Mouse (Mus musculus) heart, embryonic 13.5 days (tissue): ENCODE measurements around the gene Nr4a3. TPM values are rescaled to one million over a fixed set of nuclear protein-coding genes. Genes with fewer than 3 reads are reported as not detected.

ENCODE experiments used
- ATAC-seq: fragments of 200-750 bp; cut with Nextera tagmentation; 2 replicates; pipeline ENCODE4 v1.8.0; 2017; ENCODE audit warnings: moderate TSS enrichment; ENCODE audit not compliant: insufficient number of reproducible peaks, low FRiP score, low TSS enrichment; ENCODE audit errors: extremely low read depth
- H3K27ac ChIP-seq: fragments of 300-500 bp; sonication (generic); replicated peaks from 2 replicates; pipeline ENCODE4 v1.5.1; 2015; ENCODE audit warnings: moderate library complexity, mild to moderate bottlenecking, inconsistent platforms
- H3K27me3 ChIP-seq: fragments of 300-500 bp; sonication (generic); replicated peaks from 2 replicates; pipeline ENCODE4 v1.6.1; 2015; ENCODE audit warnings: mild to moderate bottlenecking, inconsistent platforms
- H3K36me3 ChIP-seq: fragments of 300-500 bp; sonication (generic); 2 replicates; pipeline ENCODE4 v1.6.1; 2015; ENCODE audit warnings: mild to moderate bottlenecking, inconsistent platforms
- H3K4me1 ChIP-seq: fragments of 300-500 bp; sonication (generic); 2 replicates; pipeline ENCODE4 v1.6.1; 2015; ENCODE audit warnings: inconsistent platforms
- H3K4me2 ChIP-seq: fragments of 300-500 bp; sonication (generic); 2 replicates; pipeline ENCODE4 v1.6.1; 2015; ENCODE audit warnings: inconsistent platforms, mild to moderate bottlenecking, moderate library complexity
- H3K4me3 ChIP-seq: fragments of 300-500 bp; sonication (generic); 2 replicates; pipeline ENCODE4 v1.5.1; 2015; ENCODE audit warnings: moderate library complexity, mild to moderate bottlenecking, inconsistent platforms
- H3K9ac ChIP-seq: fragments of 300-500 bp; sonication (generic); 2 replicates; pipeline ENCODE4 v1.6.1; 2015; ENCODE audit warnings: inconsistent platforms, mild to moderate bottlenecking, moderate library complexity
- H3K9me3 ChIP-seq: fragments of 300-500 bp; sonication (generic); 2 replicates; pipeline ENCODE4 v1.6.1; 2016; ENCODE audit warnings: inconsistent platforms
- WGBS: fragments of 180-500 bp; shearing (Covaris S2); methylation state at CpG from one replicate; pipeline ENCODE4 v1.1.7; 2015; ENCODE audit warnings: mixed read lengths; 5-methylcytosine and 5-hydroxymethylcytosine counted together
- polyA plus RNA-seq: library from polyadenylated mRNA; unstranded; fragments of >200 nt; fragmentation: Nextera tagmentation; extraction: Ambion mirVana; gene quantifications from 2 replicates; pipeline ENCODE4 v1.2.1, GENCODE M21; 2015

Nr4a3 gene
- polyA plus RNA-seq = 0.18 and 0.28 TPM in 2 replicates

- WGBS = 0% methylated on average over 50 of the region's 54 CpGs
Measured at GRCm38 (mm10) chr4:48044491-48045211, at the start of gene Nr4a3. Nr4a3 (plus strand) TSS chr4:48045153.

GRCm38 (mm10) chr4:48002969-48003368 lies 42.0 kb upstream of the Nr4a3 start:
- Histone ChIP-seq H3K9ac (no peak overlapping the region), H3K4me3 (no peak overlapping the region), H3K4me2 (no peak overlapping the region), H3K27ac (no peak overlapping the region), H3K36me3 (no peaks in the 10 kb centered on the region), H3K27me3 (no peaks in the 10 kb centered on the region), H3K4me1 (no peaks in the 10 kb centered on the region), H3K9me3 (no peaks in the 10 kb centered on the region)
- WGBS = 75% methylated on average over 4 of the region's 4 CpGs
- no peak for ATAC-seq

More at GRCm38 (mm10) chr4:48044491-48045211, at the start of gene Nr4a3:
- peaks cover 44% of the 10 kb centered on the region for H3K4me1 ChIP-seq
- no peaks in the 10 kb centered on the region for H3K36me3 ChIP-seq
- no peaks in the 10 kb centered on the region for H3K9me3 ChIP-seq
- ATAC-seq = peak; percentile 58
- H3K27ac ChIP-seq = peak within 1 kb of the TSS; percentile 98
- peaks cover 42% of the 10 kb centered on the region for H3K27me3 ChIP-seq
- H3K4me2 ChIP-seq = peak within 1 kb of the TSS; percentile 91
- H3K4me3 ChIP-seq = peak within 1 kb of the TSS; percentile 68
- H3K9ac ChIP-seq = peak within 1 kb of the TSS; percentile 86

DNA sequence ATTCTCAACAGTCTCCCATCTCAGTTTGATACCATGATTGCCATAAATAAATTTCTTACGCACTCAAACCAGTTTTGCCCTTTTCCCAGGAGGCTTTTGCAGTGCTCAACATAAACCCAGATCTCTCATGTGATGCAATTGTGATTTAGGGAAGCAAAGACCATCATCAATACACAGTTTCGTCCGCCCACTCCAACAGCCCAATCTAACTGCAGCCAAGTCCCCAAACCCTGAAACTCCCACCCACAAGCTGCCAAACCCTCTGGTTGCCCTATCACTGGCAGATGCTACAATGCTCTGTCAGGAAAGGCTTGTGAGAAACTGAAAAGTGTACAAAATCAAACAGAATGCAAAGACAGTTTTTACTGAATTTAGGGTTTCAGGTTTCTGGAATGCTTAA lies 41.5 kb upstream of the Nr4a3 start:
- no peaks in the 10 kb centered on the region for H3K4me1 ChIP-seq
- ATAC-seq = no peak
- WGBS = 85% methylated on average over 3 of the region's 3 CpGs
- no peaks in the 10 kb centered on the region for H3K9me3 ChIP-seq
- H3K27me3 ChIP-seq = no peaks in the 10 kb centered on the region
- H3K4me3 ChIP-seq = no peak overlapping the region
- H3K36me3 ChIP-seq = no peaks in the 10 kb centered on the region
- no peak overlapping the region for H3K27ac ChIP-seq
- H3K4me2 ChIP-seq = no peak overlapping the region
- H3K9ac ChIP-seq = no peak overlapping the region

DNA sequence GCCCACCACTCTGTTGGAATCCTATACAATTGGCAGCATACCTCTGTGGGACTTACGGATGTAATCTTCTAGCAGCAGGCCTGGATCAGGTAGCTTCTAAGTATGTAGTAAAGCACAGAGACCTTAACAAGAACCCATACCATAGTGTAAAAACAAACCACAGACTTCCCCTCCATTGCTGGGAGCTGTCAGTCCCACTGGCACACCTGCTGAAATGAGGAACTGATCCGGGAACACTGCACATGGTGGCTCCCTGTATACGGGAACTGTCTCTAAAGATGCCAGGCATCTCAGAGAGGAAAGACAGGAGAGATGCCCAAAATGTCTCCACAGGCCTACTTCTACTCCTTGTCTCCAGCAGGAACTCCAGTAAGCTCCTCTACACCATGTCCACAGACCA lies 38.6 kb upstream of the Nr4a3 start:
- Histone ChIP-seq H3K4me3 (no peak overlapping the region), H3K4me2 (no peak overlapping the region), H3K36me3 (no peaks in the 10 kb centered on the region), H3K4me1 (no peaks in the 10 kb centered on the region), H3K27me3 (no peaks in the 10 kb centered on the region), H3K9ac (no peak overlapping the region), H3K27ac (no peak overlapping the region), H3K9me3 (no peaks in the 10 kb centered on the region)
- WGBS = 75% methylated on average over 3 of the region's 3 CpGs
- no peak for ATAC-seq

DNA sequence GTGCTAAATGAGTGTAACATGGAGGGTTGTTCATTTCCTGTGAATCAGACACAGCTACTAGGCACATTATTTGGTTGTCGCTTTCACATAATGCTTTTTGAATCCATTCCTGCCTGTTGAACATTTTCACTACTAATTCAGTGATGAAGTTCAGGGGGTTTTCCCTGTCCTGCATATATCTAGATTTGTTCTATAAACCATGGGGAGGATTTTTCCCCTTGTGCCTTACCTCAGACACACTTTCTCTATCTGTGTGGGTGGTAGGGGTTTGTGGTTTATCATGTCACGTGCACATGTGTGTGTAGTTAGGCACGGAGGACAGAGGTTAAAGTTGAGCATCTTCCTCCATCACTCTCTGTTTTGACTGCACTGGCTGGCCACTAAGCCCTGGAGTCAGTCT lies 32.7 kb upstream of the Nr4a3 start:
- Histone ChIP-seq H3K4me3 (no peak overlapping the region), H3K4me1 (no peaks in the 10 kb centered on the region), H3K27me3 (no peaks in the 10 kb centered on the region), H3K9me3 (no peaks in the 10 kb centered on the region), H3K36me3 (no peaks in the 10 kb centered on the region), H3K9ac (no peak overlapping the region), H3K4me2 (no peak overlapping the region), H3K27ac (no peak overlapping the region)
- WGBS = 83% methylated on average over 3 of the region's 3 CpGs
- ATAC-seq = no peak

- H3K9ac ChIP-seq = no peak overlapping the region
- no peaks in the 10 kb centered on the region for H3K4me1 ChIP-seq
- no peak overlapping the region for H3K4me3 ChIP-seq
- no peak overlapping the region for H3K27ac ChIP-seq
- no peak overlapping the region for H3K4me2 ChIP-seq
- H3K36me3 ChIP-seq = peaks cover 5% of the 10 kb centered on the region
- WGBS = 62% methylated on average over 3 of the region's 3 CpGs
- no peaks in the 10 kb centered on the region for H3K27me3 ChIP-seq
- ATAC-seq = no peak
- no peaks in the 10 kb centered on the region for H3K9me3 ChIP-seq
Measured at GRCm38 (mm10) chr4:48022966-48023365, 22.0 kb upstream of the Nr4a3 start.

- ATAC-seq = no peak
- Histone ChIP-seq H3K27ac (no peak overlapping the region), H3K4me2 (no peak overlapping the region), H3K27me3 (no peaks in the 10 kb centered on the region), H3K4me3 (no peak overlapping the region), H3K9me3 (no peaks in the 10 kb centered on the region), H3K36me3 (peaks cover 7% of the 10 kb centered on the region), H3K4me1 (no peaks in the 10 kb centered on the region), H3K9ac (no peak overlapping the region)
- 66% methylated on average over 24 of the region's 24 CpGs for WGBS
Measured at GRCm38 (mm10) chr4:48029652-48030051, 15.3 kb upstream of the Nr4a3 start.

DNA sequence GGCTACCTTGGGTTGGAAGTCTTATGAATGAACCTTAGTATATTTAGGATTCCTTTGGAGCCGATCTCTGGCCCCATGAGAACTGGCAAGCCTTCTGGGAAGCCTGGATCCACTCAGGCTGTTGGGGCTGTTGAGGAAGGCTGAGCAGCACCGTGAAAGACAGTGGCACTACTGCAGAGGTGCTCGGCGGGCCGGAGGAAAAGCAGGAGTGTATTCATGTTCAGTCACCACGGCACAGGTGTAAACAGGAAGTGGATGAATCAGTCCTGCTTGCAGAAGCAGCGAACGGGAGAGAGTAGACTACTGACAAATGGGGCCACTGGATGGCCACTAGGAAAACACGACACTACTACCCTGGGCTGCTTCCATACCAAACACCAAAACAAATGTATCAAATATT lies 10.7 kb upstream of the Nr4a3 start:
- Histone ChIP-seq H3K36me3 (no peaks in the 10 kb centered on the region), H3K4me3 (no peak overlapping the region), H3K4me2 (no peak overlapping the region), H3K9ac (no peak overlapping the region), H3K4me1 (0 out of 2 replicates have a peak, but pooled peaks cover 2% of the 10 kb centered on the region), H3K27ac (no peak overlapping the region), H3K27me3 (no peaks in the 10 kb centered on the region), H3K9me3 (no peaks in the 10 kb centered on the region)
- ATAC-seq = no peak
- WGBS = 68% methylated on average over 9 of the region's 9 CpGs

DNA sequence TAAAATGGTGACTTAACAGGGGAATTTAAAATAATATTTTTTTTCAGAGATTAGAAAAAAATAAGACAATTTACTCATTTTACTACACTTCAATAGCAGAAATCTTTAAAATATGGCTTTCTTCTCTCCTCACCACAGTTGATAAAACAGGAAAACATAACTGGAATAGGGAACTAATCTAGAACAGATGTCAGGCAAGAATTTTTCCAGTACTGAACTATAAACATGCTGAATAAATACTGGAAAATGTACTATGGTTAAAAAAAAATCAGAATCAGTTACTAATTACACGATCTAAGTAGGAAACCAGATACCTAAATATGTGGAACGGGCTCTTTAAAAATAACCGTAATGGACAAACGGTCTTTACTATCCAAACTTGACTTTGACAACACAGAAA lies 7.3 kb upstream of the Nr4a3 start:
- no peaks in the 10 kb centered on the region for H3K36me3 ChIP-seq
- no peak overlapping the region for H3K4me3 ChIP-seq
- no peaks in the 10 kb centered on the region for H3K27me3 ChIP-seq
- H3K9ac ChIP-seq = no peak overlapping the region
- H3K27ac ChIP-seq = no peak overlapping the region
- H3K4me2 ChIP-seq = no peak overlapping the region
- H3K9me3 ChIP-seq = no peaks in the 10 kb centered on the region
- 69% methylated on average over 4 of the region's 4 CpGs for WGBS
- no peak for ATAC-seq
- H3K4me1 ChIP-seq = peaks cover 9% of the 10 kb centered on the region

- H3K36me3 ChIP-seq = no peaks in the 10 kb centered on the region
- H3K4me3 ChIP-seq = no peak overlapping the region
- no peak for ATAC-seq
Measured at GRCm38 (mm10) chr4:48038847-48039246, 6.1 kb upstream of the Nr4a3 start.

GRCm38 (mm10) chr4:48039736-48040135 lies 5.2 kb upstream of the Nr4a3 start:
- Histone ChIP-seq H3K9me3 (no peaks in the 10 kb centered on the region), H3K36me3 (no peaks in the 10 kb centered on the region), H3K4me3 (no peak overlapping the region), H3K4me2 (no peak overlapping the region), H3K4me1 (peaks cover 15% of the 10 kb centered on the region), H3K27ac (no peak overlapping the region), H3K9ac (no peak overlapping the region), H3K27me3 (no peaks in the 10 kb centered on the region)
- no peak for ATAC-seq
- WGBS = 73% methylated on average over 7 of the region's 7 CpGs

More at GRCm38 (mm10) chr4:48038847-48039246, 6.1 kb upstream of the Nr4a3 start:
- H3K27ac ChIP-seq = no peak overlapping the region
- H3K4me2 ChIP-seq = no peak overlapping the region
- 82% methylated on average over 5 of the region's 5 CpGs for WGBS
- H3K9me3 ChIP-seq = no peaks in the 10 kb centered on the region
- H3K27me3 ChIP-seq = no peaks in the 10 kb centered on the region
- peaks cover 9% of the 10 kb centered on the region for H3K4me1 ChIP-seq
- H3K9ac ChIP-seq = no peak overlapping the region

DNA sequence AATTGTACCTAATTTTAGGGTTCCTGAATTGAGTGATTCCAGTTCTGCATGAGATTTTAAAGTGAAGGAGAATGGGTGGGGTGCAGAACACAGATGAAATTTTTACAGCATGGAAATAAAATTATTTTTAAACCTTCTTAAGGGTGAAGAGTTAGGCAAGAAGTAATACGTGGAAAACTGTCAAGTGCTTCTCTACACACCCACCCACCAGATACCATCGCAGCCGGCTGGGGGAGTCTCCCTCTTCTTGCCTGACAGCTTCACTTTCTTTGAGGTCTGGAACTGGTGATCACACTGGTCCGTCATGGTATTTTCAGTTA lies 2.5 kb upstream of the Nr4a3 start:
- Histone ChIP-seq H3K27ac (peak overlapping the region; percentile 98), H3K4me1 (peaks cover 33% of the 10 kb centered on the region), H3K4me3 (peak overlapping the region; percentile 68), H3K9ac (peak overlapping the region; percentile 89), H3K27me3 (peaks cover 19% of the 10 kb centered on the region), H3K9me3 (no peaks in the 10 kb centered on the region), H3K4me2 (peak overlapping the region; percentile 91), H3K36me3 (no peaks in the 10 kb centered on the region)
- under 1% methylated on average over 4 of the region's 4 CpGs for WGBS
- no peak for ATAC-seq
